Mouse (Mus musculus) forebrain, embryonic 10.5 days (tissue): Measurements from ENCODE around the gene 2900011O08Rik. TPM values are rescaled to one million over a fixed set of nuclear protein-coding genes. Genes with fewer than 3 reads are reported as not detected.
"Not testable (repeated sequence)": the region's sequence is repeated elsewhere in the genome, so short reads cannot be mapped to it uniquely, and the experiment has no call there.

Experiments used
- DNase-seq: peaks from one replicate; pipeline ENCODE4 v3.0.0-alpha.2; 2017; ENCODE audit warnings: low spot score; ENCODE audit errors: extremely low spot score
- H3K27ac ChIP-seq: fragments of 300-500 bp; sonication (generic); 2 replicates; pipeline ENCODE4 v1.5.1; 2016; ENCODE audit warnings: mild to moderate bottlenecking
- H3K27me3 ChIP-seq: fragments of 300-500 bp; sonication (generic); 2 replicates; pipeline ENCODE4 v1.6.1; 2016; ENCODE audit warnings: mild to moderate bottlenecking; ENCODE audit not compliant: poor library complexity, severe bottlenecking
- H3K36me3 ChIP-seq: fragments of 300-500 bp; sonication (generic); replicated peaks from 2 replicates; pipeline ENCODE4 v1.6.1; 2016; ENCODE audit warnings: mild to moderate bottlenecking, moderate library complexity
- H3K4me1 ChIP-seq: fragments of 300-500 bp; sonication (generic); 2 replicates; pipeline ENCODE4 v1.6.1; 2016
- H3K4me3 ChIP-seq: fragments of 300-500 bp; sonication (generic); 2 replicates; pipeline ENCODE4 v1.5.1; 2016; ENCODE audit warnings: mild to moderate bottlenecking, moderate library complexity
- H3K9me3 ChIP-seq: fragments of 300-500 bp; sonication (generic); 2 replicates; pipeline ENCODE4 v1.6.1; 2016; ENCODE audit warnings: mild to moderate bottlenecking, moderate library complexity
- WGBS: fragments of 180-500 bp; shearing (Covaris S2); methylation state at CpG from one replicate; pipeline ENCODE4 v1.1.7; 2016; 5-methylcytosine and 5-hydroxymethylcytosine counted together
- polyA plus RNA-seq: library from polyadenylated mRNA; unstranded; fragments of >200 nt; fragmentation: Nextera tagmentation; extraction: Ambion mirVana; gene quantifications from 2 replicates; pipeline ENCODE4 v1.2.1, GENCODE M21; 2016

2900011O08Rik gene
- polyA plus RNA-seq, result 13.1 and 15.0 TPM in 2 replicates

- DNase-seq, result peak; percentile 55
- H3K27me3 ChIP-seq, result no peaks in the 10 kb centered on the region
- H3K4me1 ChIP-seq, result peaks cover 21% of the 10 kb centered on the region
- WGBS, result under 1% methylated on average over 31 of the region's 31 CpGs
- peak within 1 kb of the TSS; percentile 67 for H3K4me3 ChIP-seq
- peak within 1 kb of the TSS; percentile 89 for H3K27ac ChIP-seq
- H3K9me3 ChIP-seq, result no peaks in the 10 kb centered on the region
- H3K36me3 ChIP-seq, result no peaks in the 10 kb centered on the region
Observed at GRCm38 (mm10) chr16:13986574-13987478, at the start of gene 2900011O08Rik, which contains the start of gene Ifitm7. 2900011O08Rik (plus strand) TSS chr16:13986604. Ifitm7 (minus strand) TSS chr16:13986888.

GRCm38 (mm10) chr16:13940139-13940846 lies 46.1 kb upstream of the 2900011O08Rik start:
- peak; percentile 65 for DNase-seq
- Histone ChIP-seq H3K4me3 (peak overlapping the region; percentile 69), H3K9me3 (no peaks in the 10 kb centered on the region), H3K36me3 (no peaks in the 10 kb centered on the region), H3K4me1 (peaks cover 16% of the 10 kb centered on the region), H3K27ac (peak overlapping the region; percentile 72), H3K27me3 (peaks cover 27% of the 10 kb centered on the region)
- 4% methylated on average over 28 of the region's 28 CpGs for WGBS

GRCm38 (mm10) chr16:13940847-13941395 lies 45.5 kb upstream of the 2900011O08Rik start:
- no peak for DNase-seq

GRCm38 (mm10) chr16:13944178-13944577 lies 42.2 kb upstream of the 2900011O08Rik start:
- H3K4me1 ChIP-seq, result peaks cover 16% of the 10 kb centered on the region
- H3K27ac ChIP-seq, result no peak overlapping the region
- H3K9me3 ChIP-seq, result no peaks in the 10 kb centered on the region
- 80% methylated on average over 4 of the region's 4 CpGs for WGBS
- no peak for DNase-seq
- peaks cover 27% of the 10 kb centered on the region for H3K27me3 ChIP-seq
- no peak overlapping the region for H3K4me3 ChIP-seq
- H3K36me3 ChIP-seq, result no peaks in the 10 kb centered on the region

More at GRCm38 (mm10) chr16:13940847-13941395, 45.5 kb upstream of the 2900011O08Rik start:
- 3% methylated on average over 34 of the region's 34 CpGs for WGBS
- Histone ChIP-seq H3K4me1 (peaks cover 16% of the 10 kb centered on the region), H3K27ac (peak overlapping the region; percentile 72), H3K36me3 (no peaks in the 10 kb centered on the region), H3K9me3 (no peaks in the 10 kb centered on the region), H3K27me3 (peaks cover 27% of the 10 kb centered on the region), H3K4me3 (peak overlapping the region; percentile 69)

- no peak overlapping the region for H3K27ac ChIP-seq
- H3K4me1 ChIP-seq, result peaks cover 16% of the 10 kb centered on the region
- no peak overlapping the region for H3K4me3 ChIP-seq
- H3K27me3 ChIP-seq, result peaks cover 27% of the 10 kb centered on the region
- WGBS, result 92% methylated on average over 5 of the region's 5 CpGs
- no peaks in the 10 kb centered on the region for H3K36me3 ChIP-seq
- DNase-seq, result no peak
- no peaks in the 10 kb centered on the region for H3K9me3 ChIP-seq
Observed at GRCm38 (mm10) chr16:13944752-13945151, 41.7 kb upstream of the 2900011O08Rik start.

- H3K9me3 ChIP-seq, result no peaks in the 10 kb centered on the region
- no peak overlapping the region for H3K4me3 ChIP-seq
- no peak for DNase-seq
- peaks cover 24% of the 10 kb centered on the region for H3K27me3 ChIP-seq
- no peak overlapping the region for H3K27ac ChIP-seq
- peaks cover 16% of the 10 kb centered on the region for H3K4me1 ChIP-seq
- WGBS, result 86% methylated on average over 4 of the region's 4 CpGs
- H3K36me3 ChIP-seq, result no peaks in the 10 kb centered on the region
Observed at GRCm38 (mm10) chr16:13945153-13945552, 41.3 kb upstream of the 2900011O08Rik start.

GRCm38 (mm10) chr16:13946306-13946705 lies 40.1 kb upstream of the 2900011O08Rik start:
- 85% methylated on average over 1 of the region's 1 CpGs for WGBS
- Histone ChIP-seq H3K36me3 (no peaks in the 10 kb centered on the region), H3K27me3 (peaks cover 14% of the 10 kb centered on the region), H3K27ac (no peak overlapping the region), H3K9me3 (no peaks in the 10 kb centered on the region), H3K4me1 (peaks cover 6% of the 10 kb centered on the region), H3K4me3 (no peak overlapping the region)
- DNase-seq, result no peak

GRCm38 (mm10) chr16:13951245-13951644 lies 35.2 kb upstream of the 2900011O08Rik start:
- no peak for DNase-seq
- Histone ChIP-seq H3K4me1 (no peaks in the 10 kb centered on the region), H3K9me3 (no peaks in the 10 kb centered on the region), H3K27me3 (no peaks in the 10 kb centered on the region), H3K27ac (no peak overlapping the region), H3K36me3 (no peaks in the 10 kb centered on the region), H3K4me3 (no peak overlapping the region)
- 80% methylated on average over 3 of the region's 3 CpGs for WGBS

- H3K4me3 ChIP-seq, result no peak overlapping the region
- WGBS, result 43% methylated on average over 1 of the region's 1 CpGs
Observed at GRCm38 (mm10) chr16:13962053-13962452, 24.4 kb upstream of the 2900011O08Rik start.

GRCm38 (mm10) chr16:13969096-13969495 lies 17.3 kb upstream of the 2900011O08Rik start:
- no peaks in the 10 kb centered on the region for H3K27me3 ChIP-seq
- 0 out of 2 replicates have a peak, but pooled peaks cover 3% of the 10 kb centered on the region for H3K4me1 ChIP-seq
- WGBS, result 98% methylated on average over 1 of the region's 1 CpGs
- no peaks in the 10 kb centered on the region for H3K9me3 ChIP-seq
- H3K4me3 ChIP-seq, result no peak overlapping the region
- DNase-seq, result no peak
- no peaks in the 10 kb centered on the region for H3K36me3 ChIP-seq
- no peak overlapping the region for H3K27ac ChIP-seq

More at GRCm38 (mm10) chr16:13962053-13962452, 24.4 kb upstream of the 2900011O08Rik start:
- no peak for DNase-seq
- Histone ChIP-seq H3K4me1 (peaks cover 13% of the 10 kb centered on the region; the same call in 1 of the 2 replicates), H3K27ac (no peak overlapping the region), H3K36me3 (no peaks in the 10 kb centered on the region), H3K9me3 (no peaks in the 10 kb centered on the region), H3K27me3 (no peaks in the 10 kb centered on the region)

GRCm38 (mm10) chr16:13972051-13972450 lies 14.4 kb upstream of the 2900011O08Rik start:
- H3K9me3 ChIP-seq, result no peaks in the 10 kb centered on the region; the same call in 1 of the 2 replicates
- no peak overlapping the region for H3K27ac ChIP-seq
- no peaks in the 10 kb centered on the region; the same call in 1 of the 2 replicates for H3K36me3 ChIP-seq
- H3K4me3 ChIP-seq, result no peak overlapping the region
- 90% methylated on average over 8 of the region's 8 CpGs for WGBS
- no peaks in the 10 kb centered on the region for H3K4me1 ChIP-seq
- no peak for DNase-seq
- H3K27me3 ChIP-seq, result no peaks in the 10 kb centered on the region

GRCm38 (mm10) chr16:13976358-13976896 lies 10.0 kb upstream of the 2900011O08Rik start:
- DNase-seq, H3K4me1 ChIP-seq, H3K27me3 ChIP-seq, H3K36me3 ChIP-seq, H3K27ac ChIP-seq, H3K4me3 ChIP-seq, H3K9me3 ChIP-seq: not testable (repeated sequence)
- 77% methylated on average over 4 of the region's 4 CpGs for WGBS
